Mouse (Mus musculus) neural tube, embryonic 12.5 days (tissue): ENCODE data around the gene Tcf7l1. TPM values are rescaled to one million over a fixed set of nuclear protein-coding genes. Genes with fewer than 3 reads are reported as not detected.

ENCODE experiments used
- ATAC-seq: fragments of 200-750 bp; cut with Nextera tagmentation; 2 replicates; pipeline ENCODE4 v1.8.0; 2017; ENCODE audit warnings: low read depth, mild to moderate bottlenecking, moderate TSS enrichment, moderate library complexity; ENCODE audit not compliant: low FRiP score
- H3K27ac ChIP-seq: fragments of 300-500 bp; sonication (generic); 2 replicates; pipeline ENCODE4 v1.5.1; 2016
- H3K27me3 ChIP-seq: fragments of 300-500 bp; sonication (generic); replicated peaks from 2 replicates; pipeline ENCODE4 v1.6.1; 2016; ENCODE audit warnings: mild to moderate bottlenecking
- H3K36me3 ChIP-seq: fragments of 300-500 bp; sonication (generic); 2 replicates; pipeline ENCODE4 v1.6.1; 2016; ENCODE audit warnings: mild to moderate bottlenecking
- H3K4me1 ChIP-seq: fragments of 300-500 bp; sonication (generic); 2 replicates; pipeline ENCODE4 v1.6.1; 2016
- H3K4me2 ChIP-seq: fragments of 300-500 bp; sonication (generic); replicated peaks from 2 replicates; pipeline ENCODE4 v1.6.1; 2016; ENCODE audit warnings: mild to moderate bottlenecking
- H3K4me3 ChIP-seq: fragments of 300-500 bp; sonication (generic); 2 replicates; pipeline ENCODE4 v1.5.1; 2016
- H3K9ac ChIP-seq: fragments of 300-500 bp; sonication (generic); 2 replicates; pipeline ENCODE4 v1.6.1; 2016; ENCODE audit warnings: mild to moderate bottlenecking
- H3K9me3 ChIP-seq: fragments of 300-500 bp; sonication (generic); 2 replicates; pipeline ENCODE4 v1.6.1; 2016; ENCODE audit warnings: mild to moderate bottlenecking
- WGBS: fragments of 180-500 bp; shearing (Covaris S2); methylation state at CpG from one replicate; pipeline ENCODE4 v1.1.7; 2016; 5-methylcytosine and 5-hydroxymethylcytosine counted together
- polyA plus RNA-seq: library from polyadenylated mRNA; unstranded; fragments of >200 nt; fragmentation: Nextera tagmentation; extraction: Ambion mirVana; gene quantifications from 2 replicates; pipeline ENCODE4 v1.2.1, GENCODE M21; 2016

The Tcf7l1 gene
- polyA plus RNA-seq, 1 experiment from 2014 or later = 18.6 TPM

GRCm38 (mm10) chr6:72690595-72690994 is 98.5 kb downstream of the Tcf7l1 start:
- Histone ChIP-seq H3K27me3 (no peaks in the 10 kb centered on the region), H3K36me3 (no peaks in the 10 kb centered on the region), H3K4me3 (no peak overlapping the region), H3K4me2 (no peak overlapping the region), H3K27ac (no peak overlapping the region), H3K9ac (no peak overlapping the region), H3K9me3 (no peaks in the 10 kb centered on the region), H3K4me1 (peaks cover 7% of the 10 kb centered on the region; the same call in 1 of the 2 replicates)
- WGBS = 78% methylated on average over 10 of the region's 10 CpGs
- ATAC-seq = no peak

- H3K27ac ChIP-seq = no peak overlapping the region
These were observed 99.1 kb downstream of the Tcf7l1 start for GRCm38 (mm10) chr6:72690001-72690400.

GRCm38 (mm10) chr6:72689046-72689445 is 100.0 kb downstream of the Tcf7l1 start:
- no peak for ATAC-seq
- Histone ChIP-seq H3K4me1 (0 out of 2 replicates have a peak, but pooled peaks cover 3% of the 10 kb centered on the region), H3K36me3 (no peaks in the 10 kb centered on the region), H3K9ac (no peak overlapping the region), H3K4me2 (no peak overlapping the region), H3K9me3 (no peaks in the 10 kb centered on the region), H3K4me3 (no peak overlapping the region), H3K27me3 (no peaks in the 10 kb centered on the region), H3K27ac (no peak overlapping the region)
- 90% methylated on average over 5 of the region's 5 CpGs for WGBS

More at GRCm38 (mm10) chr6:72690001-72690400, 99.1 kb downstream of the Tcf7l1 start:
- H3K4me2 ChIP-seq = no peak overlapping the region
- H3K36me3 ChIP-seq = no peaks in the 10 kb centered on the region
- H3K4me1 ChIP-seq = peaks cover 7% of the 10 kb centered on the region; the same call in 1 of the 2 replicates
- no peaks in the 10 kb centered on the region for H3K27me3 ChIP-seq
- H3K9me3 ChIP-seq = no peaks in the 10 kb centered on the region
- 73% methylated on average over 8 of the region's 8 CpGs for WGBS
- no peak overlapping the region for H3K4me3 ChIP-seq
- H3K9ac ChIP-seq = no peak overlapping the region
- ATAC-seq = no peak

GRCm38 (mm10) chr6:72685165-72685564 is 103.9 kb downstream of the Tcf7l1 start:
- Histone ChIP-seq H3K9ac (no peak overlapping the region), H3K4me3 (no peak overlapping the region), H3K36me3 (no peaks in the 10 kb centered on the region), H3K4me2 (no peak overlapping the region), H3K27ac (no peak overlapping the region), H3K27me3 (0 out of 2 replicates have a peak, but pooled peaks cover 3% of the 10 kb centered on the region), H3K9me3 (no peaks in the 10 kb centered on the region), H3K4me1 (peaks cover 9% of the 10 kb centered on the region; the same call in 1 of the 2 replicates)
- no peak for ATAC-seq
- WGBS = 83% methylated on average over 9 of the region's 9 CpGs

- peaks cover 3% of the 10 kb centered on the region; the same call in 1 of the 2 replicates for H3K27me3 ChIP-seq
- H3K9ac ChIP-seq = no peak overlapping the region
- H3K4me1 ChIP-seq = peaks cover 9% of the 10 kb centered on the region; the same call in 1 of the 2 replicates
- no peaks in the 10 kb centered on the region for H3K36me3 ChIP-seq
- H3K4me3 ChIP-seq = no peak overlapping the region
- H3K4me2 ChIP-seq = no peak overlapping the region
- WGBS = 76% methylated on average over 4 of the region's 4 CpGs
- H3K27ac ChIP-seq = no peak overlapping the region
- no peak for ATAC-seq
- H3K9me3 ChIP-seq = no peaks in the 10 kb centered on the region
These were observed 104.7 kb downstream of the Tcf7l1 start for GRCm38 (mm10) chr6:72684260-72684805.

- H3K9ac ChIP-seq = no peak overlapping the region
- peaks cover 27% of the 10 kb centered on the region for H3K4me1 ChIP-seq
- 39% methylated on average over 4 of the region's 4 CpGs for WGBS
These were observed 106.8 kb downstream of the Tcf7l1 start for GRCm38 (mm10) chr6:72682238-72682637.

GRCm38 (mm10) chr6:72680936-72681335 is 108.1 kb downstream of the Tcf7l1 start:
- H3K9me3 ChIP-seq = no peaks in the 10 kb centered on the region
- H3K36me3 ChIP-seq = no peaks in the 10 kb centered on the region
- no peak overlapping the region for H3K9ac ChIP-seq
- H3K4me1 ChIP-seq = peaks cover 35% of the 10 kb centered on the region
- peaks cover 7% of the 10 kb centered on the region; the same call in 1 of the 2 replicates for H3K27me3 ChIP-seq
- 92% methylated on average over 9 of the region's 9 CpGs for WGBS
- no peak overlapping the region for H3K4me3 ChIP-seq
- H3K27ac ChIP-seq = no peak overlapping the region
- H3K4me2 ChIP-seq = no peak overlapping the region
- ATAC-seq = no peak

More at GRCm38 (mm10) chr6:72682238-72682637, 106.8 kb downstream of the Tcf7l1 start:
- peaks cover 7% of the 10 kb centered on the region; the same call in 1 of the 2 replicates for H3K27me3 ChIP-seq
- H3K4me2 ChIP-seq = no peak overlapping the region
- H3K9me3 ChIP-seq = no peaks in the 10 kb centered on the region
- ATAC-seq = no peak
- H3K4me3 ChIP-seq = no peak overlapping the region
- H3K27ac ChIP-seq = no peak overlapping the region
- H3K36me3 ChIP-seq = no peaks in the 10 kb centered on the region

GRCm38 (mm10) chr6:72678631-72679030 is 110.4 kb downstream of the Tcf7l1 start:
- no peak for ATAC-seq
- Histone ChIP-seq H3K36me3 (no peaks in the 10 kb centered on the region), H3K4me3 (no peak overlapping the region), H3K9me3 (no peaks in the 10 kb centered on the region), H3K27me3 (peaks cover 10% of the 10 kb centered on the region; the same call in 1 of the 2 replicates), H3K4me2 (0 out of 2 replicates have a peak overlapping the region, but pooled peaks have one; percentile 51), H3K4me1 (peaks cover 37% of the 10 kb centered on the region), H3K9ac (no peak overlapping the region), H3K27ac (no peak overlapping the region)
- 29% methylated on average over 9 of the region's 9 CpGs for WGBS

GRCm38 (mm10) chr6:72677510-72678220 is 111.4 kb downstream of the Tcf7l1 start:
- peaks cover 40% of the 10 kb centered on the region for H3K4me1 ChIP-seq
- peak overlapping the region; percentile 2; the same call in 1 of the 2 replicates for H3K4me3 ChIP-seq
- no peaks in the 10 kb centered on the region for H3K9me3 ChIP-seq
- ATAC-seq = peak; percentile 85
- no peak overlapping the region; the same call in 1 of the 2 replicates for H3K27ac ChIP-seq
- peak overlapping the region; percentile 9 for H3K9ac ChIP-seq
- 8% methylated on average over 11 of the region's 11 CpGs for WGBS
- H3K36me3 ChIP-seq = no peaks in the 10 kb centered on the region
- peak overlapping the region; percentile 51 for H3K4me2 ChIP-seq
- H3K27me3 ChIP-seq = peaks cover 10% of the 10 kb centered on the region; the same call in 1 of the 2 replicates

- peak overlapping the region; percentile 9; the same call in 1 of the 2 replicates for H3K9ac ChIP-seq
These were observed 112.0 kb downstream of the Tcf7l1 start for GRCm38 (mm10) chr6:72677079-72677478.

GRCm38 (mm10) chr6:72676376-72676775 is 112.7 kb downstream of the Tcf7l1 start:
- no peak for ATAC-seq
- Histone ChIP-seq H3K9ac (no peak overlapping the region), H3K4me3 (no peak overlapping the region), H3K27ac (no peak overlapping the region), H3K4me2 (0 out of 2 replicates have a peak overlapping the region, but pooled peaks have one; percentile 1), H3K9me3 (no peaks in the 10 kb centered on the region), H3K36me3 (no peaks in the 10 kb centered on the region), H3K27me3 (peaks cover 10% of the 10 kb centered on the region; the same call in 1 of the 2 replicates), H3K4me1 (peaks cover 34% of the 10 kb centered on the region)
- WGBS = 32% methylated on average over 2 of the region's 2 CpGs

More at GRCm38 (mm10) chr6:72677079-72677478, 112.0 kb downstream of the Tcf7l1 start:
- peaks cover 38% of the 10 kb centered on the region for H3K4me1 ChIP-seq
- H3K27me3 ChIP-seq = peaks cover 10% of the 10 kb centered on the region; the same call in 1 of the 2 replicates
- no peaks in the 10 kb centered on the region for H3K9me3 ChIP-seq
- peak overlapping the region; percentile 51 for H3K4me2 ChIP-seq
- no peaks in the 10 kb centered on the region for H3K36me3 ChIP-seq
- peak; percentile 14; the same call in 1 of the 2 replicates for ATAC-seq
- 6% methylated on average over 10 of the region's 10 CpGs for WGBS
- no peak overlapping the region for H3K27ac ChIP-seq
- no peak overlapping the region for H3K4me3 ChIP-seq

GRCm38 (mm10) chr6:72673751-72674150 is 115.3 kb downstream of the Tcf7l1 start:
- Histone ChIP-seq H3K4me1 (peaks cover 31% of the 10 kb centered on the region), H3K27me3 (0 out of 2 replicates have a peak, but pooled peaks cover 7% of the 10 kb centered on the region), H3K9me3 (no peaks in the 10 kb centered on the region), H3K36me3 (no peaks in the 10 kb centered on the region), H3K27ac (no peak overlapping the region), H3K4me3 (no peak overlapping the region), H3K4me2 (no peak overlapping the region), H3K9ac (no peak overlapping the region)
- no peak for ATAC-seq
